Mouse (Mus musculus): ENCODE measurements around the gene Hnrnph1. TPM values are rescaled to one million over a fixed set of nuclear protein-coding genes. Genes with fewer than 3 reads are reported as not detected.

Hnrnph1 gene
- polyA plus RNA-seq, 1 experiment from 2014 or later = 255 TPM

- Histone ChIP-seq H3K4me3 (no peak overlapping the region), H3K4me1 (replicated peaks) (peaks cover 10% of the 10 kb centered on the region), H3K9ac (no peak overlapping the region), H3K36me3 (no peaks in the 10 kb centered on the region), H3K27me3 (replicated peaks) (no peaks in the 10 kb centered on the region), H3K4me2 (no peak overlapping the region), H3K27ac (ENCODE audit: poor library complexity, severe bottlenecking) (no peak overlapping the region), H3K9me3 (replicated peaks) (no peaks in the 10 kb centered on the region)
- no peak for ATAC-seq (ENCODE audit: insufficient number of reproducible peaks, low FRiP score)
These were observed 3.7 kb upstream of the Hnrnph1 start for GRCm38 (mm10) chr11:50373086-50373485.

- Histone ChIP-seq H3K9ac (no peak overlapping the region), H3K4me2 (no peak overlapping the region), H3K4me3 (no peak overlapping the region), H3K27me3 (replicated peaks) (no peaks in the 10 kb centered on the region), H3K36me3 (0 out of 2 replicates have a peak, but pooled peaks cover under 1% of the 10 kb centered on the region), H3K27ac (ENCODE audit: poor library complexity, severe bottlenecking) (no peak overlapping the region), H3K9me3 (replicated peaks) (no peaks in the 10 kb centered on the region), H3K4me1 (replicated peaks) (peaks cover 10% of the 10 kb centered on the region)
- WGBS = 100% methylated on average over 1 of the region's 1 CpGs
- no peak for ATAC-seq (ENCODE audit: insufficient number of reproducible peaks, low FRiP score)
These were observed 3.2 kb upstream of the Hnrnph1 start for GRCm38 (mm10) chr11:50373621-50374020.

GRCm38 (mm10) chr11:50374286-50375015 lies 2.3 kb upstream of the Hnrnph1 start:
- 89% methylated on average over 13 of the region's 13 CpGs for WGBS
- peaks cover 10% of the 10 kb centered on the region for H3K4me1 ChIP-seq (replicated peaks)
- H3K4me2 ChIP-seq = no peak overlapping the region
- peaks cover 8% of the 10 kb centered on the region; the same call in 1 of the 2 replicates for H3K36me3 ChIP-seq
- H3K9me3 ChIP-seq (replicated peaks) = no peaks in the 10 kb centered on the region
- no peak for ATAC-seq (ENCODE audit: insufficient number of reproducible peaks, low FRiP score)
- no peak overlapping the region for H3K27ac ChIP-seq (ENCODE audit: poor library complexity, severe bottlenecking)
- H3K4me3 ChIP-seq = no peak overlapping the region
- no peaks in the 10 kb centered on the region for H3K27me3 ChIP-seq (replicated peaks)
- H3K9ac ChIP-seq = no peak overlapping the region

GRCm38 (mm10) chr11:50375421-50375820 lies 1.4 kb upstream of the Hnrnph1 start:
- no peak overlapping the region for H3K27ac ChIP-seq (ENCODE audit: poor library complexity, severe bottlenecking)
- no peak for ATAC-seq (ENCODE audit: insufficient number of reproducible peaks, low FRiP score)
- H3K4me1 ChIP-seq (replicated peaks) = peaks cover 13% of the 10 kb centered on the region
- no peak overlapping the region for H3K4me3 ChIP-seq
- 84% methylated on average over 5 of the region's 5 CpGs for WGBS
- no peak overlapping the region for H3K4me2 ChIP-seq
- no peaks in the 10 kb centered on the region for H3K27me3 ChIP-seq (replicated peaks)
- no peak overlapping the region for H3K9ac ChIP-seq
- H3K36me3 ChIP-seq = peaks cover 12% of the 10 kb centered on the region
- no peaks in the 10 kb centered on the region for H3K9me3 ChIP-seq (replicated peaks)

- H3K9ac ChIP-seq = peak overlapping the region; percentile 87
- WGBS = 26% methylated on average over 10 of the region's 10 CpGs
- peak overlapping the region; percentile 90 for H3K4me2 ChIP-seq
- H3K27me3 ChIP-seq (replicated peaks) = no peaks in the 10 kb centered on the region
- peak overlapping the region; percentile 98 for H3K27ac ChIP-seq (ENCODE audit: poor library complexity, severe bottlenecking)
- H3K36me3 ChIP-seq = peaks cover 13% of the 10 kb centered on the region
- ATAC-seq (ENCODE audit: insufficient number of reproducible peaks, low FRiP score) = no peak
- peaks cover 10% of the 10 kb centered on the region for H3K4me1 ChIP-seq (replicated peaks)
- H3K9me3 ChIP-seq (replicated peaks) = no peaks in the 10 kb centered on the region
- H3K4me3 ChIP-seq = peak overlapping the region; percentile 83
These were observed 517 bp upstream of the Hnrnph1 start for GRCm38 (mm10) chr11:50376156-50376790.

GRCm38 (mm10) chr11:50377892-50378684 lies 1.3 kb downstream of the Hnrnph1 start:
- peak overlapping the region; percentile 83 for H3K4me3 ChIP-seq
- H3K27ac ChIP-seq (ENCODE audit: poor library complexity, severe bottlenecking) = peak overlapping the region; percentile 98
- peaks cover 11% of the 10 kb centered on the region for H3K4me1 ChIP-seq (replicated peaks)
- WGBS = under 1% methylated on average over 71 of the region's 71 CpGs
- peak overlapping the region; percentile 92 for H3K4me2 ChIP-seq
- H3K9ac ChIP-seq = peak overlapping the region; percentile 94
- peaks cover 26% of the 10 kb centered on the region for H3K36me3 ChIP-seq
- peak; percentile 77 for ATAC-seq (ENCODE audit: insufficient number of reproducible peaks, low FRiP score)
- no peaks in the 10 kb centered on the region for H3K9me3 ChIP-seq (replicated peaks)
- no peaks in the 10 kb centered on the region for H3K27me3 ChIP-seq (replicated peaks)

- peaks cover 31% of the 10 kb centered on the region for H3K36me3 ChIP-seq
- H3K9me3 ChIP-seq (replicated peaks) = no peaks in the 10 kb centered on the region
- no peaks in the 10 kb centered on the region for H3K27me3 ChIP-seq (replicated peaks)
- peak overlapping the region; percentile 83 for H3K4me3 ChIP-seq
- ATAC-seq (ENCODE audit: insufficient number of reproducible peaks, low FRiP score) = no peak
- peak overlapping the region; percentile 92 for H3K4me2 ChIP-seq
- peak overlapping the region; percentile 94 for H3K9ac ChIP-seq
- WGBS = 66% methylated on average over 12 of the region's 12 CpGs
- no peak overlapping the region for H3K27ac ChIP-seq (ENCODE audit: poor library complexity, severe bottlenecking)
- peaks cover 11% of the 10 kb centered on the region for H3K4me1 ChIP-seq (replicated peaks)
These were observed 2.4 kb downstream of the Hnrnph1 start for GRCm38 (mm10) chr11:50379023-50379752.

GRCm38 (mm10) chr11:50381311-50381710 lies 4.5 kb downstream of the Hnrnph1 start:
- no peak for ATAC-seq (ENCODE audit: insufficient number of reproducible peaks, low FRiP score)
- Histone ChIP-seq H3K27me3 (replicated peaks) (no peaks in the 10 kb centered on the region), H3K36me3 (peaks cover 43% of the 10 kb centered on the region), H3K4me3 (peak overlapping the region; percentile 18), H3K9ac (no peak overlapping the region), H3K4me1 (replicated peaks) (peaks cover 8% of the 10 kb centered on the region), H3K4me2 (peak overlapping the region; percentile 52), H3K9me3 (replicated peaks) (no peaks in the 10 kb centered on the region), H3K27ac (ENCODE audit: poor library complexity, severe bottlenecking) (no peak overlapping the region)
- 38% methylated on average over 4 of the region's 4 CpGs for WGBS

GRCm38 (mm10) chr11:50387167-50387679 lies 10.4 kb downstream of the Hnrnph1 start:
- H3K4me1 ChIP-seq (replicated peaks) = peaks cover 15% of the 10 kb centered on the region
- H3K9ac ChIP-seq = no peak overlapping the region
- no peak for ATAC-seq (ENCODE audit: insufficient number of reproducible peaks, low FRiP score)
- no peak overlapping the region for H3K4me2 ChIP-seq
- H3K4me3 ChIP-seq = no peak overlapping the region
- H3K27me3 ChIP-seq (replicated peaks) = no peaks in the 10 kb centered on the region
- 0 out of 2 replicates have a peak overlapping the region, but pooled peaks have one; percentile 0 for H3K27ac ChIP-seq (ENCODE audit: poor library complexity, severe bottlenecking)
- WGBS = 84% methylated on average over 3 of the region's 3 CpGs
- no peaks in the 10 kb centered on the region for H3K9me3 ChIP-seq (replicated peaks)
- peaks cover 66% of the 10 kb centered on the region for H3K36me3 ChIP-seq

GRCm38 (mm10) chr11:50387697-50388096 lies 10.9 kb downstream of the Hnrnph1 start:
- no peak overlapping the region for H3K9ac ChIP-seq
- H3K4me1 ChIP-seq (replicated peaks) = peaks cover 15% of the 10 kb centered on the region
- H3K4me2 ChIP-seq = no peak overlapping the region
- H3K27me3 ChIP-seq (replicated peaks) = no peaks in the 10 kb centered on the region
- 76% methylated on average over 4 of the region's 4 CpGs for WGBS
- no peaks in the 10 kb centered on the region for H3K9me3 ChIP-seq (replicated peaks)
- peaks cover 63% of the 10 kb centered on the region for H3K36me3 ChIP-seq
- H3K4me3 ChIP-seq = no peak overlapping the region
- no peak for ATAC-seq (ENCODE audit: insufficient number of reproducible peaks, low FRiP score)
- H3K27ac ChIP-seq (ENCODE audit: poor library complexity, severe bottlenecking) = 0 out of 2 replicates have a peak overlapping the region, but pooled peaks have one; percentile 0

All from heart, embryonic 12.5 days (tissue).